Mouse (Mus musculus) hindbrain, embryonic 13.5 days (tissue): ENCODE data around the gene Gm9837. TPM values are rescaled to one million over a fixed set of nuclear protein-coding genes. Genes with fewer than 3 reads are reported as not detected.

ENCODE experiments used
- ATAC-seq: fragments of 200-750 bp; cut with Nextera tagmentation; 2 replicates; pipeline ENCODE4 v1.8.0; 2017; ENCODE audit warnings: moderate TSS enrichment; ENCODE audit not compliant: low FRiP score
- H3K27ac ChIP-seq: fragments of 300-500 bp; sonication (generic); 2 replicates; pipeline ENCODE4 v1.5.1; 2015; ENCODE audit warnings: inconsistent platforms, mild to moderate bottlenecking, moderate library complexity
- H3K27me3 ChIP-seq: fragments of 300-500 bp; sonication (generic); 2 replicates; pipeline ENCODE4 v1.6.1; 2015; ENCODE audit warnings: mild to moderate bottlenecking, inconsistent platforms
- H3K36me3 ChIP-seq: fragments of 300-500 bp; sonication (generic); 2 replicates; pipeline ENCODE4 v1.6.1; 2015; ENCODE audit warnings: mild to moderate bottlenecking, inconsistent platforms
- H3K4me1 ChIP-seq: fragments of 300-500 bp; sonication (generic); replicated peaks from 2 replicates; pipeline ENCODE4 v1.6.1; 2015; ENCODE audit warnings: inconsistent platforms
- H3K4me2 ChIP-seq: fragments of 300-500 bp; sonication (generic); 2 replicates; pipeline ENCODE4 v1.6.1; 2015; ENCODE audit warnings: inconsistent platforms, mild to moderate bottlenecking, moderate library complexity
- H3K4me3 ChIP-seq: fragments of 300-500 bp; sonication (generic); 2 replicates; pipeline ENCODE4 v1.5.1; 2015; ENCODE audit warnings: mild to moderate bottlenecking, inconsistent platforms
- H3K9ac ChIP-seq: fragments of 300-500 bp; sonication (generic); 2 replicates; pipeline ENCODE4 v1.6.1; 2015; ENCODE audit warnings: mild to moderate bottlenecking, inconsistent platforms
- H3K9me3 ChIP-seq: fragments of 300-500 bp; sonication (generic); 2 replicates; pipeline ENCODE4 v1.6.1; 2016; ENCODE audit warnings: inconsistent platforms
- WGBS: fragments of 180-500 bp; shearing (Covaris S2); methylation state at CpG from one replicate; pipeline ENCODE4 v1.1.7; 2015; 5-methylcytosine and 5-hydroxymethylcytosine counted together
- polyA plus RNA-seq: library from polyadenylated mRNA; unstranded; fragments of >200 nt; fragmentation: Nextera tagmentation; extraction: Ambion mirVana; gene quantifications from 2 replicates; pipeline ENCODE4 v1.2.1, GENCODE M21; 2015

Gm9837 gene
- polyA plus RNA-seq, 1 experiment from 2014 or later = not detected

DNA sequence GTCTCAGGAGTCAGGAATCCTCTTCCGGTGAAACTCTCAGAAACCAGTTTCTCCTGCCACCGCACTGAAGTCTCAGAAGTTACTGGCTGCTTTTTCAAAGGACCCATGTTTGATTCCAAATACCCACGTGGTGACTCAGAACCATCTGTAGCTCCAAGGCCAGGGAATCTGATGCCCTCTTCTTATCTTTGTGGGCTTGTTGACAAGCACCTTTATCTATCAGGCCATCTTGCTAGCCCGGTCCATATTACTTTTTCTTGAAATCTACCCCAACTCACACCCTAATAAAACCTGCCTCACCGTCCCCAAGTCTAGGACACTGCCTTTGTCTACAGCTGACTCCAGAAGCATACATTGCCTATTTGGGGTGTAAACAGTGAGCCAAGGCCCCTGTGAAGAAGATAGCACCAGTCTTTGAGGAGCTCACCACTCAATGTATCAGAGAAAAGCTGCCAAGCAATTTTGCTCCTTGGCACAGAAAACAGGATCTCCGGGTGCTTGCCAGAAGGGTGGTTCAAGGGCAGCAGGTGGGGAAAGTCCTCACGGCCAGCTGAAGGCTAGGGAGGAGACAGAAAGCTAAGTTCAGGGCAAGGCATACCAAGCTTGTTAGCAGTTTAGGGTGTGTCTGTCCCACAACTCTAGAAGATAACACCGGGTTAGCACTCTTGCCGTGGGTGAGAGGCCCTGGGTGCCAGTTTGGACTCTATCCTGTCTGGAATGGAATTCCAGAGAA is 13.0 kb upstream of the Gm9837 start:
- no peak for ATAC-seq
- H3K4me1 ChIP-seq = peaks cover 31% of the 10 kb centered on the region
- no peak overlapping the region for H3K9ac ChIP-seq
- no peaks in the 10 kb centered on the region for H3K9me3 ChIP-seq
- H3K27ac ChIP-seq = no peak overlapping the region
- no peak overlapping the region for H3K4me3 ChIP-seq
- H3K36me3 ChIP-seq = no peaks in the 10 kb centered on the region
- H3K4me2 ChIP-seq = no peak overlapping the region
- WGBS = 77% methylated on average over 9 of the region's 9 CpGs
- peaks cover 91% of the 10 kb centered on the region for H3K27me3 ChIP-seq

DNA sequence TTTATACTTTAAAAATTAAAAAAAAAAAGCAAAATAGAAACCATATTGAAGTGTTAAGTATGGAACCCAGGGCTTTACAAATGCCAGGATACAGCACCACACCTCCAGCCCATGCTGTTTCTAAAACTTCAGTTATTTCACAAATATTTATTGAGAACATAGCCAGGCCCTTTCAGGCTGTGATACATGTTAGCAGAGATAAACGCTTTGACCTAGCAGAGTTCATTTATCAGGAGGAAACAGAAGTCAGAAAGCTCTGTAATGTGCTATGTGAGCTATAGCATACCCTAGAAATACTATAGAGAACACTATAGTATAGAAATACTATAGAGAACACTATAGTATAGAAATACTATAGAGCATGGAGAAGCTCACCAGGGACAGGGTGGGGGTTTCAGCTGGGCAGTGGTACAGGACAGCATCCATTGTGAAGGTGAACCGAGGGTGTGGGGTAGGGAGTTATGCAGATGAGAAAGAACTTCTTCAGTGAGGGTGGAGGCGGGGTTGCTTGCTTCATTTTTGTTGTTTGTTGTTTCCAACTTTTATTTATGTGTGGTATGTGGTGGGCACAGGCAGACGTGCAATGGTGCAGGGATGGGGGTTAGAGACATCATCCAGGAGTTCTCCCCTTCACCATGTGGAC is 10.9 kb upstream of the Gm9837 start:
- H3K36me3 ChIP-seq = no peaks in the 10 kb centered on the region
- no peaks in the 10 kb centered on the region for H3K9me3 ChIP-seq
- H3K4me2 ChIP-seq = no peak overlapping the region
- no peak overlapping the region for H3K4me3 ChIP-seq
- WGBS = 80% methylated on average over 4 of the region's 4 CpGs
- H3K4me1 ChIP-seq = peaks cover 24% of the 10 kb centered on the region
- no peak for ATAC-seq
- H3K27ac ChIP-seq = no peak overlapping the region
- peaks cover 84% of the 10 kb centered on the region for H3K27me3 ChIP-seq
- no peak overlapping the region for H3K9ac ChIP-seq

DNA sequence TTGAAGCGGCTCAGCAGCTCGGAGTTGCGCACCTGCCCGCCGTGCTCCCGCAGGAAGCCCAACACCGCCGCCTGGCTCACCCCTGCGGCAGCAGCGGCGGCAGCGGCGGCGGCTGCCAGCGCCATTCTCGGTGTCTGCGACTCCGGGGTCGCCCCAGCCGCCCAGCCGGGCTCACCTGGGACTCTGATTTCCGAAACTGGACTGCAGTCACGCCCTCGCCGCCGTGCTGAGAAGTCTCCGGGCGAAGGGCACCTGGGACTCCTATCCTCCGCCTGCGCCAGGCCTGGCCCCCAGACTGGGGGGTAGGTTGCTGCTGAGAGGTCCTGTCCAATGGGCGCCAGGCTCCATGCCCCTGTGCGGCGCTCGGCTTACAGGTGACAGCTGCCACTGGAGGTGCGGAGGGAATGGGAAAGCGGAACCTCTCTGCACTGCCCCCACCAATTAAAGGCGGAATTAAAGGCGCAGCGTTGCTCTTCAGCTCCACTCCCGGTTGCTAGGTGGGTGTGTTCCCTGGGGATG is 9.6 kb upstream of the Gm9837 start, which contains the start of the genes Gm9945 and Sowaha:
Gm9945 (plus strand) TSS at position 384 of the 519 bp plus-strand sequence.
Sowaha (minus strand) TSS at position 492 of the 519 bp plus-strand sequence.
- Histone ChIP-seq H3K27ac (no peak within 1 kb of the TSS), H3K9ac (peak within 1 kb of the TSS; percentile 69), H3K4me2 (peak within 1 kb of the TSS; percentile 72), H3K4me3 (peak within 1 kb of the TSS; percentile 49), H3K4me1 (peaks cover 37% of the 10 kb centered on the region), H3K36me3 (no peaks in the 10 kb centered on the region), H3K9me3 (no peaks in the 10 kb centered on the region), H3K27me3 (peaks cover 72% of the 10 kb centered on the region)
- 3% methylated on average over 40 of the region's 40 CpGs for WGBS
- ATAC-seq = peak; percentile 60; the same call in 1 of the 2 replicates

DNA sequence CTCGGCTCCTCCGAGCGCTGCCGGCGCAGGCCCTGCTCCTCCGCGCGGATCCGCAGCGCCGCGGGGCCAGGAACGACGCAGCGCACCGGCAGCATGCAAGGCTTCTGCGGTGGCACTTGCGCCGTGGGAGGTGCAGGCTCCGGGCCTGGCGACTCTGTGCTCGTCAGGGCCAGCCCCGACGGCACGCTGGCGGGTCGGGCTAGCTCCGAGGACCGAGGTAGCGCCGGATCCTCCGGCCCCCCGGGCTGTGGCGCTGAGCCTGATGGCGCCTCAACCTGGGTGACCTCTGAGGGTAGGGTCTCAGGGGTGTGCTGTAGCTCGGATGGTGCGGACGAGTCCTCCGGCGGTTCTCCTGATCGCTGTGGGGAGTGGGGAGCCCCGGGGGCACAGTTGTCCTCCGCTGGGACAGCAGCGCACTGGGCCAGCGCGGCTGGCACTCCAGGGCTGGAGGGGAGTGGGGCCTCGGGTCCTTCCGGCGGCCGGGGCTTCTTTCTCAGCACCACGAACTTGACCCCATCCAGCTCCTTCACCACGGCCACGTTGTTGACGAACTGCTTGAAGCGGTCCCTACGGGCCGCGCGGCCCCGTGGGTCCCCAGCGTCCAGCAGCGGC is 9.0 kb upstream of the Gm9837 start:
- WGBS = under 1% methylated on average over 60 of the region's 62 CpGs
- no peaks in the 10 kb centered on the region for H3K36me3 ChIP-seq
- peaks cover 76% of the 10 kb centered on the region for H3K27me3 ChIP-seq
- peaks cover 39% of the 10 kb centered on the region for H3K4me1 ChIP-seq
- H3K9ac ChIP-seq = peak overlapping the region; percentile 69
- H3K4me2 ChIP-seq = peak overlapping the region; percentile 72
- ATAC-seq = 0 out of 2 replicates have a peak, but pooled peaks have one; percentile 21
- no peaks in the 10 kb centered on the region for H3K9me3 ChIP-seq
- no peak overlapping the region for H3K27ac ChIP-seq
- H3K4me3 ChIP-seq = peak overlapping the region; percentile 49

DNA sequence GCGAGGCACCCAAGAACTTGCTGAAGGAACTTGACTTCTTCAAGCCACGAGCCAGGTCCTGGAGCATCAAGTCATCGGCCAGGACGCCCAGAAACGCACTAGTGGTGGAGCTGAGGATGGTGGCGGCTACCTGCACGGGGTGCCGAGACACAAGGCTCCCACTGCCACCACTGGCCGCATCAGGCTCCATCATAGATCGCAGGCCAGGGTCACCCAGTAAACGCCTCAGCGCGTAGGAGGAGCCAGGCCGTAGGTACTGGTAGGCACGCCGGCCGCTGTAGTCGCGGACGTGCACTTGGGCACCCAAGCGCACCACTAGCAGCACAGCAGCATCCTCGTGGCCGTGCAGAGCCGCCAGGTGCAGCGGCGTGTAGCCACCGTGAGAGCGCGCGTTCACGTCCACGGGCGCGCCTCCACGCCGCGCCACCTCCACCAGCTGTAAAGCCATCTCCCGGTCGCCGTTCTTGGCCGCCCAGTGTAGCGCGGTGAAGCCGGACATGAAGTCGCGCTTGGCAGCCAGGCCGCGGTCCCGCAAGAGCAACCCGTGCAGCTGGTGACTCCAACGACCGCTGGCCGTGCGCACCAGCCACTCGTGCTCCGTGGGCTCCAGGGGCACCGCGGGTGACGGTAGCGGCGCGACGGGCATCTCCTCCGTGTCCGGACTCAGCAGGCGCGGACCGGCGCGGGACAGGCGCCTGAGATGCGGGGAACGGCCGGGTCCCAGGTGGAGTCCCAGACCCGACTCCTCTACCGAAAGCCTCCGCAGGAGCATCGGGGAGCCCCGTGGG is 8.3 kb upstream of the Gm9837 start:
- H3K36me3 ChIP-seq = no peaks in the 10 kb centered on the region
- H3K4me3 ChIP-seq = peak overlapping the region; percentile 49
- peak overlapping the region; percentile 69 for H3K9ac ChIP-seq
- WGBS = 6% methylated on average over 76 of the region's 79 CpGs
- peaks cover 78% of the 10 kb centered on the region for H3K27me3 ChIP-seq
- H3K27ac ChIP-seq = no peak overlapping the region
- peaks cover 39% of the 10 kb centered on the region for H3K4me1 ChIP-seq
- no peaks in the 10 kb centered on the region for H3K9me3 ChIP-seq
- peak; percentile 21; the same call in 1 of the 2 replicates for ATAC-seq
- peak overlapping the region; percentile 72 for H3K4me2 ChIP-seq

DNA sequence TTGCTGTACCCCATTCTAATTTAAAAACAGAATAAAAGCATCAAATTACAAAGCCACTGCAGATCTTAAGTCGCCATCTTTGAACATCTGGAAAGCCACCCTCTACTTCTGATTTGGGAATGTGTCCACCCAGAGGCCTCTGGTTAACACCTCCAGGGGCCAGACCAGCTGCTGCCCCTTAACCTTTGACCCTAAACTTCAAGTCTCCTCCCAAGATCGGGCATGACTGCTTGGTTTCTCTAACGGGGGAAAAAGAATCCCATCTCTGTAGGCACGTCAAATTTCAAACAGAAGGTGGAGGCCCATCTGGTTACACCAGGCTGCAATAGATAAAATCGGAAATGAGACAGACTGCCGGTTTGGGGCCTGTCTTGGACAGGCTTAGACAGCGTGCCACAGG is 7.6 kb upstream of the Gm9837 start:
- H3K9ac ChIP-seq = no peak overlapping the region
- no peak overlapping the region for H3K27ac ChIP-seq
- H3K4me2 ChIP-seq = no peak overlapping the region
- H3K27me3 ChIP-seq = peaks cover 77% of the 10 kb centered on the region
- H3K9me3 ChIP-seq = no peaks in the 10 kb centered on the region
- H3K4me3 ChIP-seq = no peak overlapping the region
- 45% methylated on average over 7 of the region's 7 CpGs for WGBS
- H3K4me1 ChIP-seq = peaks cover 39% of the 10 kb centered on the region
- no peak for ATAC-seq
- no peaks in the 10 kb centered on the region for H3K36me3 ChIP-seq

DNA sequence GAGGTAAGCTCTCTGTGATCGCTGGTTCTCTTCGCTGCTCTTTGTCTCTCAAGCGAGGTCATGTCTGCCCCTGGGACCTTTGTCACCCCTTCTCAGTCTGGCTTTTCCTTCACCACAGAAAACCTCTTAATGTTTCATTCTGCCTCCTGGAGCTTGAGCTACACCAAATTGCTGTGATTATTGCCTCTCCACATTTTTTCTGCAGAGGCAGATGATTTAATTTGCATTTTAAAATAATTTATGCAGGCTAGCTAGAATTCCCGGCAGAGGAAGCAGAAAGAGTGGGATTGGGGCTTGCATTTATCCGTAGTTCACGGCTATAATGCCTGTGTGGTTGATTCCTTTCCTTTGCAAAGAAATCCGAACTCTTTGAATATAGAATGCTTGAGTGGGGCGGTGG is 5.3 kb upstream of the Gm9837 start:
- 13% methylated on average over 8 of the region's 8 CpGs for WGBS
- no peak for ATAC-seq
- no peaks in the 10 kb centered on the region for H3K36me3 ChIP-seq
- H3K9me3 ChIP-seq = no peaks in the 10 kb centered on the region
- H3K27me3 ChIP-seq = peaks cover 76% of the 10 kb centered on the region
- H3K27ac ChIP-seq = peak overlapping the region; percentile 71
- peak overlapping the region; percentile 30 for H3K4me2 ChIP-seq
- H3K9ac ChIP-seq = peak overlapping the region; percentile 56
- H3K4me3 ChIP-seq = peak overlapping the region; percentile 8
- peaks cover 41% of the 10 kb centered on the region for H3K4me1 ChIP-seq

DNA sequence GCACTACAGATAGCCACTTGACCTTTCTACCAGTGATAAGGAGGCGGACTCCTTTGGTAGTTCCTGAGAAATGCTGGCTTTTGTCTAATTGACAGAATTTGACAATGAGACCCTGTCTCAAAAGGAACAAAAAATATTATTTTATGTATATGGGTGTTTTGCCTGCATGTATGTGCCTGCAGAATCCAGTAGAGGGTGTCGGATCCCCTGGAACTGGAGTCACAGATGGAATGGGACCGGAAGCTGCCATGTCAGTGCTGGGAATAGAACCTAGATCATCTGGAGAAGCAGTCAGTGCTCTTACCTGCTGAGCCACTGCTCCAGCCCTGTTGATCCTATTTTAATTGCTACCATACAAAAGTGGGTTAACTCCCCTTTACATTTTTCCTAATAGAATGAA is 2.4 kb upstream of the Gm9837 start:
- peaks cover 36% of the 10 kb centered on the region for H3K4me1 ChIP-seq
- 82% methylated on average over 3 of the region's 3 CpGs for WGBS
- no peak overlapping the region for H3K9ac ChIP-seq
- no peaks in the 10 kb centered on the region for H3K36me3 ChIP-seq
- no peak overlapping the region for H3K4me2 ChIP-seq
- ATAC-seq = no peak
- H3K9me3 ChIP-seq = no peaks in the 10 kb centered on the region
- H3K4me3 ChIP-seq = no peak overlapping the region
- H3K27ac ChIP-seq = no peak overlapping the region
- H3K27me3 ChIP-seq = peaks cover 67% of the 10 kb centered on the region

DNA sequence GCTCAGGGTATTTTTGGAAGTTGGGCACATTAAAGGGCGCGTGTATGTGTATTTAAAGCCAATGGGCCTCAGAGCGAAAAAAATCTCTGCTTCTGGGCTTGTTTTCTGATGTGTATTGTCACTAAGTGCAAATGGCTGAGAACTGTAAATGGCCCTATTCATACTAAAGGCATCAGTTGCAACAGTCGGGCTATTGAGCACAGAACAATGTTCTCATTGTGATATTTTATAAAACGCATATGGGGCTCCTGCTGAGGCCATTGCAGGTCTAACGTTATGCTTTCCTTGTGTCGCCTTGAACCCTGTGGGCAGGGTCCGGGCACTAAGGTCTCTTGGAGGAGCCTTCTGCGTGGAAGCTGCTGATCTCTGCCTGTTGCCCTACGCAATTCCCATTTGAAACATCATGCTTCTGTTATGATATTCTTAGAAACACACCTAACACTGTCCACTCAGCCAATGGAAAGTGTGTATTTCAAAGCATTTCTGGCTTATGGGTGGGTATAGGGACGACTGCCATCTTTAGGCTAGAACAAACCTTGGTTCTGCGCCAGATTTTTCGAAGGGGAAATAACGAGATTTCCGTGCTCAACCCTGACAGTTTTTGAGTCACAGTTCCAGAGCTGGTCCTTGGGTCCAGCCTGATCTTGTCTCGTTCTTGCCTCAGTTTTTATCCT is 848 bp downstream of the Gm9837 start:
- Histone ChIP-seq H3K27me3 (peaks cover 87% of the 10 kb centered on the region), H3K36me3 (no peaks in the 10 kb centered on the region), H3K9me3 (no peaks in the 10 kb centered on the region), H3K27ac (no peak overlapping the region), H3K4me1 (peaks cover 29% of the 10 kb centered on the region), H3K4me3 (no peak overlapping the region), H3K4me2 (peak overlapping the region; percentile 52), H3K9ac (no peak overlapping the region)
- no peak for ATAC-seq
- 31% methylated on average over 16 of the region's 16 CpGs for WGBS

DNA sequence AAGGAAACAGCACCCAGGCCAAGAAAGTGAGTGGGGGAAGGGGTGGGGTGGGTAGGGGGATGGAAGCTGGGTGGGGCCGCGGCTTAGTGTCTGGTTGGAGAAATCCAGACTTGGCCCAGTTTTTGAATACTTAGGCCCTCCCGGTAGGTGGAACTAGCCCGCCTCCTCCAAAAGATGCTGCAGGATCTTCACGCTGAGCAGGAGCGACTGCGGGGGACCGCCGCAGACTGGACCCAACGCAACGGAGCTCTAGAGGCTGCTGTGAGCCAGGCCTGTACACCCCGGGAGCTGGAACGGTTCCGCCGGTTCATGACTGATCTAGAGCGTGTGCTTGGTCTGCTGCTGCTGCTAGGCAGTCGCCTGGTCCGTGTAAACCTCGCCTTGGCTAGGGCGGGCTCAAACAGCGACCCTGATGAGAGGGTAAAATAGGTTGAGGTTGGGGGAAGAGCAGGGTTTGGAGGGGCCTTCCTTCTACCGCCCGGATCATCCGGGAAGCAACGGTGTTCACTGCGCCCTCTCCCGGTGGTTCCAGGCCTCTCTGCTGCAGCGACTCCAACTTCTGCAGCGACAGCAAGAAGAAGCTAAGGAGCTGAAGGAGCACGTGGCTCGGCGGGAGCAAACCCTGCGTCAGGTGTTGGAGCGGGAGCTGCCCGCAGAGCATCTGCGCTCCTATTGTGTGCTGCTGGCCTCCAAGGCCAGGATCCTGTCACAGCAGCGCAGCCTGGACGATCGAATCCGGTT is 3.9 kb downstream of the Gm9837 start:
- H3K27ac ChIP-seq = no peak overlapping the region
- ATAC-seq = no peak
- H3K4me1 ChIP-seq = peaks cover 42% of the 10 kb centered on the region
- peak overlapping the region; percentile 53 for H3K4me2 ChIP-seq
- no peaks in the 10 kb centered on the region for H3K36me3 ChIP-seq
- peak overlapping the region; percentile 31 for H3K4me3 ChIP-seq
- peak overlapping the region; percentile 58; the same call in 1 of the 2 replicates for H3K9ac ChIP-seq
- H3K27me3 ChIP-seq = peaks cover 90% of the 10 kb centered on the region
- 7% methylated on average over 39 of the region's 40 CpGs for WGBS
- H3K9me3 ChIP-seq = no peaks in the 10 kb centered on the region
